Mouse (Mus musculus): ENCODE measurements around the gene Uhmk1. TPM values are rescaled to one million over a fixed set of nuclear protein-coding genes. Genes with fewer than 3 reads are reported as not detected.

The Uhmk1 gene
- polyA plus RNA-seq, 1 experiment from 2014 or later: 12.8 TPM

- Histone ChIP-seq H3K4me3 (replicated peaks; ENCODE audit: low read depth, low read length) (peak overlapping the region; percentile 78), H3K36me3 (ENCODE audit: control insufficient read depth, insufficient read depth, low read length) (peaks cover 17% of the 10 kb centered on the region), H3K27ac (replicated peaks; ENCODE audit: low read depth, low read length) (no peak overlapping the region; the same call in 1 of the 2 replicates), H3K4me1 (ENCODE audit: control insufficient read depth, insufficient read depth, low read length) (peaks cover 10% of the 10 kb centered on the region; the same call in 1 of the 2 replicates), H3K9ac (replicated peaks; ENCODE audit: low read length) (no peak overlapping the region; the same call in 1 of the 2 replicates), H3K4me2 (ENCODE audit: low read length) (peak overlapping the region; percentile 49), H3K27me3 (ENCODE audit: control insufficient read depth, insufficient read depth, low read length) (no peaks in the 10 kb centered on the region), H3K9me3 (ENCODE audit: control insufficient read depth, low read length) (no peaks in the 10 kb centered on the region)
- ATAC-seq (ENCODE audit: low FRiP score, low TSS enrichment) (no peak), DNase-seq (no peak)
- 77% methylated on average over 3 of the region's 3 CpGs for WGBS
These were observed 393 bp upstream of the Uhmk1 start for GRCm38 (mm10) chr1:170215590-170215989.

DNA sequence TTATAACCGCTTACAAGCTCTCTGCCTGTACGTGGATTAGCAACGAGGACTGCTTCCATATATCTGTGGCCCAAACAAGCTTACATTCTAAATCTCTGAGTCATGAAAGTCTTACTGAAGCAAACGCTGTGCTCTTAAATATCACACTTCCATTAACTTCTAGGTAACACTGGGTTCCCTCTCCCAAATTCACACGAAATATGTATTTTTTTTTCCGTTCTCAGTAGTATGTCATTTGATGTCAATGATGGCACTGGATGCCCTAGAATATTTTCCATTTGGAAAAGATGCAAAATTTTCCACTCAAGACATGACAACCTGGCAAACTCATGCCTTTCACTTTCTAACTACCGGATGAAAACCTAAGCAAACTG is 827 bp downstream of the Uhmk1 start:
- peak overlapping the region; percentile 79 for H3K4me2 ChIP-seq (ENCODE audit: low read length)
- H3K9me3 ChIP-seq (ENCODE audit: control insufficient read depth, low read length): no peaks in the 10 kb centered on the region
- H3K4me1 ChIP-seq (ENCODE audit: control insufficient read depth, insufficient read depth, low read length): peaks cover 10% of the 10 kb centered on the region; the same call in 1 of the 2 replicates
- peak overlapping the region; percentile 93 for H3K9ac ChIP-seq (replicated peaks; ENCODE audit: low read length)
- H3K4me3 ChIP-seq (replicated peaks; ENCODE audit: low read depth, low read length): peak overlapping the region; percentile 78
- H3K27me3 ChIP-seq (ENCODE audit: control insufficient read depth, insufficient read depth, low read length): no peaks in the 10 kb centered on the region
- H3K36me3 ChIP-seq (ENCODE audit: control insufficient read depth, insufficient read depth, low read length): peaks cover 26% of the 10 kb centered on the region
- ATAC-seq (ENCODE audit: low FRiP score, low TSS enrichment) (no peak), DNase-seq (peak; percentile 2)
- WGBS: 42% methylated on average over 7 of the region's 7 CpGs
- H3K27ac ChIP-seq (replicated peaks; ENCODE audit: low read depth, low read length): no peak overlapping the region

- H3K4me1 ChIP-seq (ENCODE audit: control insufficient read depth, insufficient read depth, low read length): peaks cover 10% of the 10 kb centered on the region; the same call in 1 of the 2 replicates
- no peak overlapping the region for H3K9ac ChIP-seq (replicated peaks; ENCODE audit: low read length)
- H3K4me2 ChIP-seq (ENCODE audit: low read length): 0 out of 2 replicates have a peak overlapping the region, but pooled peaks have one; percentile 3
- no peaks in the 10 kb centered on the region for H3K27me3 ChIP-seq (ENCODE audit: control insufficient read depth, insufficient read depth, low read length)
- no peaks in the 10 kb centered on the region for H3K9me3 ChIP-seq (ENCODE audit: control insufficient read depth, low read length)
- no peak for DNase-seq
- H3K27ac ChIP-seq (replicated peaks; ENCODE audit: low read depth, low read length): no peak overlapping the region
- ATAC-seq (ENCODE audit: low FRiP score, low TSS enrichment): no peak
- 91% methylated on average over 10 of the region's 10 CpGs for WGBS
- H3K4me3 ChIP-seq (replicated peaks; ENCODE audit: low read depth, low read length): no peak overlapping the region
- H3K36me3 ChIP-seq (ENCODE audit: control insufficient read depth, insufficient read depth, low read length): peaks cover 36% of the 10 kb centered on the region
These were observed 1.9 kb downstream of the Uhmk1 start for GRCm38 (mm10) chr1:170213181-170213879.

DNA sequence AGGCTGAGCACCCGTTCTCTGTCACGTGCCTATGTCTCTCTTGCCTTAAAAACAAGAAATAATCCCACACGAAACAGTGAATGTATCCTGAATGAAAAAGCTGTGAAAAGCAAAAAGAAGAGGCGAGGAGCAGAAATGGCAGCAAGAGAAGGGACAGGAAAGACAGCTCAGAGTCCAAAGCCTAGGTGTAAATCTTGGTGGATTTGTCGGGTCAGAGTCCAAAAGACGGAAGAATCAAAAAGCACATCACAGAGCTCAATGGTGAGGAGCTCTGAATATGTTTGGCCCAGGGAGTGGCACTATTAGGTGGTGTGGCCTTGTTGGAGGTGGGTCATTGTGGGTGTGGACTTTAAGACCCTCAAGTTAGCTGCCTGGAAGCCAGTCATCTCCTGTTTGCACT is 8.8 kb downstream of the Uhmk1 start:
- Histone ChIP-seq H3K9ac (replicated peaks; ENCODE audit: low read length) (no peak overlapping the region), H3K4me1 (ENCODE audit: control insufficient read depth, insufficient read depth, low read length) (no peaks in the 10 kb centered on the region), H3K36me3 (ENCODE audit: control insufficient read depth, insufficient read depth, low read length) (peaks cover 74% of the 10 kb centered on the region), H3K27me3 (ENCODE audit: control insufficient read depth, insufficient read depth, low read length) (no peaks in the 10 kb centered on the region), H3K9me3 (ENCODE audit: control insufficient read depth, low read length) (no peaks in the 10 kb centered on the region), H3K4me3 (replicated peaks; ENCODE audit: low read depth, low read length) (no peak overlapping the region), H3K27ac (replicated peaks; ENCODE audit: low read depth, low read length) (no peak overlapping the region), H3K4me2 (ENCODE audit: low read length) (no peak overlapping the region)
- DNase-seq: no peak
- ATAC-seq (ENCODE audit: low FRiP score, low TSS enrichment): no peak
- WGBS: 97% methylated on average over 6 of the region's 6 CpGs

GRCm38 (mm10) chr1:170200379-170200778 is 14.8 kb downstream of the Uhmk1 start:
- DNase-seq (peak; percentile 69), ATAC-seq (ENCODE audit: low FRiP score, low TSS enrichment) (no peak)
- Histone ChIP-seq H3K27ac (replicated peaks; ENCODE audit: low read depth, low read length) (no peak overlapping the region), H3K9ac (replicated peaks; ENCODE audit: low read length) (no peak overlapping the region), H3K36me3 (ENCODE audit: control insufficient read depth, insufficient read depth, low read length) (peaks cover 60% of the 10 kb centered on the region), H3K4me1 (ENCODE audit: control insufficient read depth, insufficient read depth, low read length) (no peaks in the 10 kb centered on the region), H3K9me3 (ENCODE audit: control insufficient read depth, low read length) (no peaks in the 10 kb centered on the region), H3K27me3 (ENCODE audit: control insufficient read depth, insufficient read depth, low read length) (no peaks in the 10 kb centered on the region), H3K4me2 (ENCODE audit: low read length) (no peak overlapping the region), H3K4me3 (replicated peaks; ENCODE audit: low read depth, low read length) (no peak overlapping the region)
- 82% methylated on average over 3 of the region's 3 CpGs for WGBS

DNA sequence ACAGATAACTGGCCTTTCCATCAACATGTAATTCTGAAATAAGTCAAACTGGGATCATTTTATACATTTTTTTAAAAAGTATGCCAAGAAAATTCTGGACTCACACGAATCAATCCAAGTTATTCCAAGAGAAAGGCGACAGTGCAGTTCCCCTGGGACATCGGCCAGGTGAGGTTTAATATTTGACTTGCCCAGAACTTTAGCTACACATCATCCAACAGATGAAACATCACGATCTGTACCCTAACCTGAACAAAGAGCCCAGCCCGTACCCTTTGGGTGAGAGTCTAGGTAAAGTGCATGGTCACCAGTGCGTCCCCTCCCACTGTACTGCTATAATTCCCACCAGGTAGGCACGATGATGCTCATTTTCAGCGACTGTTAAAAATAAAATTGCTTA is 19.0 kb downstream of the Uhmk1 start:
- H3K9me3 ChIP-seq (ENCODE audit: control insufficient read depth, low read length): no peaks in the 10 kb centered on the region
- no peaks in the 10 kb centered on the region for H3K27me3 ChIP-seq (ENCODE audit: control insufficient read depth, insufficient read depth, low read length)
- H3K4me3 ChIP-seq (replicated peaks; ENCODE audit: low read depth, low read length): no peak overlapping the region
- no peak overlapping the region for H3K9ac ChIP-seq (replicated peaks; ENCODE audit: low read length)
- WGBS: 95% methylated on average over 8 of the region's 8 CpGs
- H3K4me2 ChIP-seq (ENCODE audit: low read length): no peak overlapping the region
- peaks cover 72% of the 10 kb centered on the region for H3K36me3 ChIP-seq (ENCODE audit: control insufficient read depth, insufficient read depth, low read length)
- no peak overlapping the region for H3K27ac ChIP-seq (replicated peaks; ENCODE audit: low read depth, low read length)
- no peak for DNase-seq
- H3K4me1 ChIP-seq (ENCODE audit: control insufficient read depth, insufficient read depth, low read length): no peaks in the 10 kb centered on the region
- ATAC-seq (ENCODE audit: low FRiP score, low TSS enrichment): no peak

- Histone ChIP-seq H3K9me3 (ENCODE audit: control insufficient read depth, low read length) (no peaks in the 10 kb centered on the region), H3K4me2 (ENCODE audit: low read length) (no peak overlapping the region), H3K9ac (replicated peaks; ENCODE audit: low read length) (no peak overlapping the region), H3K4me3 (replicated peaks; ENCODE audit: low read depth, low read length) (no peak overlapping the region), H3K27me3 (ENCODE audit: control insufficient read depth, insufficient read depth, low read length) (no peaks in the 10 kb centered on the region), H3K4me1 (ENCODE audit: control insufficient read depth, insufficient read depth, low read length) (no peaks in the 10 kb centered on the region), H3K27ac (replicated peaks; ENCODE audit: low read depth, low read length) (no peak overlapping the region), H3K36me3 (ENCODE audit: control insufficient read depth, insufficient read depth, low read length) (peaks cover 38% of the 10 kb centered on the region)
- DNase-seq: no peak
- no peak for ATAC-seq (ENCODE audit: low FRiP score, low TSS enrichment)
- 100% methylated on average over 1 of the region's 1 CpGs for WGBS
These were observed 23.3 kb downstream of the Uhmk1 start for GRCm38 (mm10) chr1:170191925-170192324.

GRCm38 (mm10) chr1:170190225-170190624 is 25.0 kb downstream of the Uhmk1 start:
- H3K36me3 ChIP-seq (ENCODE audit: control insufficient read depth, insufficient read depth, low read length): peaks cover 27% of the 10 kb centered on the region
- no peaks in the 10 kb centered on the region for H3K27me3 ChIP-seq (ENCODE audit: control insufficient read depth, insufficient read depth, low read length)
- no peak overlapping the region for H3K27ac ChIP-seq (replicated peaks; ENCODE audit: low read depth, low read length)
- WGBS: 75% methylated on average over 4 of the region's 4 CpGs
- no peaks in the 10 kb centered on the region for H3K9me3 ChIP-seq (ENCODE audit: control insufficient read depth, low read length)
- no peak overlapping the region for H3K4me2 ChIP-seq (ENCODE audit: low read length)
- DNase-seq (no peak), ATAC-seq (ENCODE audit: low FRiP score, low TSS enrichment) (no peak)
- no peaks in the 10 kb centered on the region for H3K4me1 ChIP-seq (ENCODE audit: control insufficient read depth, insufficient read depth, low read length)
- no peak overlapping the region for H3K9ac ChIP-seq (replicated peaks; ENCODE audit: low read length)
- H3K4me3 ChIP-seq (replicated peaks; ENCODE audit: low read depth, low read length): no peak overlapping the region

GRCm38 (mm10) chr1:170188601-170189000 is 26.6 kb downstream of the Uhmk1 start:
- H3K27ac ChIP-seq (replicated peaks; ENCODE audit: low read depth, low read length): no peak overlapping the region
- H3K4me1 ChIP-seq (ENCODE audit: control insufficient read depth, insufficient read depth, low read length): no peaks in the 10 kb centered on the region
- ATAC-seq (ENCODE audit: low FRiP score, low TSS enrichment) (no peak), DNase-seq (no peak)
- H3K36me3 ChIP-seq (ENCODE audit: control insufficient read depth, insufficient read depth, low read length): peaks cover 12% of the 10 kb centered on the region
- WGBS: 86% methylated on average over 11 of the region's 11 CpGs
- H3K4me3 ChIP-seq (replicated peaks; ENCODE audit: low read depth, low read length): no peak overlapping the region
- no peak overlapping the region for H3K9ac ChIP-seq (replicated peaks; ENCODE audit: low read length)
- H3K4me2 ChIP-seq (ENCODE audit: low read length): no peak overlapping the region
- H3K27me3 ChIP-seq (ENCODE audit: control insufficient read depth, insufficient read depth, low read length): no peaks in the 10 kb centered on the region
- no peaks in the 10 kb centered on the region for H3K9me3 ChIP-seq (ENCODE audit: control insufficient read depth, low read length)
